Mouse (Mus musculus) mesoderm, embryonic 11.5 days (tissue): ENCODE data around the gene Parp12.

Experiments used
- DNase-seq: peaks from one replicate; pipeline ENCODE4 v3.0.0-alpha.2; 2012; ENCODE audit warnings: low read depth, low spot score

The Parp12 gene

GRCm38 (mm10) chr6:39058389-39058788 is 59.8 kb downstream of the Parp12 start:
- no peak for DNase-seq

- no peak for DNase-seq
These were observed 61.0 kb downstream of the Parp12 start for GRCm38 (mm10) chr6:39057161-39057560.

- DNase-seq: no peak
These were observed 62.3 kb downstream of the Parp12 start for GRCm38 (mm10) chr6:39055831-39056261.

- DNase-seq: no peak
These were observed 63.2 kb downstream of the Parp12 start for GRCm38 (mm10) chr6:39054878-39055508.

GRCm38 (mm10) chr6:39054206-39054864 is 63.8 kb downstream of the Parp12 start:
- DNase-seq: no peak

- DNase-seq: no peak
These were observed 65.5 kb downstream of the Parp12 start for GRCm38 (mm10) chr6:39052636-39053035.

GRCm38 (mm10) chr6:39051799-39052556 is 66.2 kb downstream of the Parp12 start:
- no peak for DNase-seq

- no peak for DNase-seq
These were observed 67.3 kb downstream of the Parp12 start for GRCm38 (mm10) chr6:39050836-39051235.

GRCm38 (mm10) chr6:39049141-39049540 is 69.0 kb downstream of the Parp12 start:
- no peak for DNase-seq

GRCm38 (mm10) chr6:39040451-39040850 is 77.7 kb downstream of the Parp12 start:
- no peak for DNase-seq
